Mouse (Mus musculus): ENCODE measurements at regions not wholly inside any gene's neighbourhood (a gene's known extent, or its start where the extent isn't known, plus 50 kb on each side); places are given as distances from the start of the nearest gene placed in this dataset.

- no peak for DNase-seq (ENCODE audit: low read depth, low spot score)
Measured at GRCm38 (mm10) chr9:100097028-100097427, 221.1 kb upstream of the Sox14 start.

DNA sequence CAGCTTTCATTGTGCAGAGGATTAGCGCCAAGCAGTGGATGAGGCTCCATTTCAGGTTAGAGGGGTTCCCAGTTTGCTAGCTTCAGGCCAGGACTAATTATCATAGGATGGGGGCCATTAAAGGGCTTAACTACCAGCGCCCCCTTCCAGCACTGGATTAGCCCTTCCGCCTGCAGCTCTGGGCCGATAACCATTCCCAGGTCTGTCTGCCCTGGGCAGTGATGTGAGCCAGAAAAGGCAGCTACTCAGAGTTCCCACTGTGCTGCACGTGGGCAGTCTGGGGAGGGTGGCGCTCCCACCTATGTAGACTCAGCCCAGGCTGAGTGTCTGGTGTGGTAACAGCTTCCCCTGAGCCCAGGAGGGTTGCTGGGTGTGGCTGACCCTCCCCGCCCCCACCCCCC is 219.6 kb upstream of the Sox14 start:
- no peak for DNase-seq (ENCODE audit: low read depth, low spot score)

- DNase-seq (ENCODE audit: low read depth, low spot score), result no peak
Measured at GRCm38 (mm10) chr9:100094956-100095558, 219.1 kb upstream of the Sox14 start.

DNA sequence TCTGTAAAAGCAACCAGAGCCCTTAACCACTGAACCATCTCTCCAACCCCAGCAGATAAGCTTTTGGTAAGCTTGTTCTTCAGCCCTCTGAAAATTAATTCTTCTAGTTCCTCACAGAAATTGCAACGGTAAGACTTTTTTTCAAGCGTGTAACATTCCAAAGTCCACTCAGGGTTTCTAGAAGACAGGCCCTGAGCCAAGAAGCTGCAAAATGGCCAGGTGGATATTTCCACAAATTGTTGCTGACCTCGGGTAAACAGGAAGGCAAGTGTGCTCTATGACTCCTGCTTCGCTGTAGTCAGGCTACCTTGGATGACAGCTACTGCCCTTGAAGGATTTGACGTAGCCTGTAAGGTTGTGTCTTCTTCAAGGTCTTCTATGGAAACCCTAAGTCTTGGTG is 195.2 kb upstream of the Sox14 start:
- DNase-seq (ENCODE audit: low read depth, low spot score), result no peak

- no peak for DNase-seq (ENCODE audit: low read depth, low spot score)
Measured at GRCm38 (mm10) chr9:100058541-100058940, 182.6 kb upstream of the Sox14 start.

- DNase-seq (ENCODE audit: low read depth, low spot score), result no peak
Measured at GRCm38 (mm10) chr9:100046213-100046807, 170.3 kb upstream of the Sox14 start.

DNA sequence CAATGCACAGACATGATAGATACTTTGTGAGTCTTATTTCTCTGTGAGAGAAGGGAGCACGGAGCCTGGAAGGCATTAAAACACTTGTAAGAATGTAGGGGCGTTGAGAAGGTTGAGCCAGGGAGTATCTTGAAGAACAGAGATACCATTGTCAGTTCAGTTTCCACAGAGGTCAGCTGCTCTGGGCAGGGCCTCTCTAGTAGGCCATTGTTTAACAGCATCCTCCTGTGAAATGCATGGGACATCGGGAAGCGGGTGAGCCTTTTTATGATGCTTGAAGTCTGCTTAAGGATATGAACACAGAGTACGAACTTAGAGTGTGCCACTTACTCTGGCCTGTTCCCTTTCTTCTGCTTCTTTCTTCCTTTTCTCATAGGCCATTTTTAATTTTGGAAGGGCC is 169.7 kb upstream of the Sox14 start:
- DNase-seq (ENCODE audit: low read depth, low spot score), result no peak

- DNase-seq (ENCODE audit: low read depth, low spot score), result peak; percentile 6
Measured at GRCm38 (mm10) chr9:100041776-100042175, 165.8 kb upstream of the Sox14 start.

DNA sequence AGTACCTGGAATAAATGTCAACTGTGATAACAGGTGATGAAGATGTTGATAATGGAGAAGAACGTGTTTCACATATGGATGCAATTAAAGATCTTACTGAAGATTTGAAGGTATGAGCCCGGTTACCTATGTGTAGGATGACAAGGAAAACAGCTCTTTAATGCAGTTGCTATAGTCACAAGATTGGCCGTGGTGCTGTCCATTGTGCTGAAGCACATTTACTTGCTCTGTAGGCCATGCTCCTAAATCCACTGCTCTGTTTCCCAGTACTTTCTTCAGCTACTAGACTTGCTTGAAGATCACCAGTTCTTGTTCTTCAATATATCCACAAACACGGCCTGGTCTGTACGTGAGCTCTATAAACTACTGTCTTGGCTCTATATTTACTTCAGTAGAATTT is 147.7 kb upstream of the Sox14 start:
- DNase-seq (ENCODE audit: low read depth, low spot score), result no peak

DNA sequence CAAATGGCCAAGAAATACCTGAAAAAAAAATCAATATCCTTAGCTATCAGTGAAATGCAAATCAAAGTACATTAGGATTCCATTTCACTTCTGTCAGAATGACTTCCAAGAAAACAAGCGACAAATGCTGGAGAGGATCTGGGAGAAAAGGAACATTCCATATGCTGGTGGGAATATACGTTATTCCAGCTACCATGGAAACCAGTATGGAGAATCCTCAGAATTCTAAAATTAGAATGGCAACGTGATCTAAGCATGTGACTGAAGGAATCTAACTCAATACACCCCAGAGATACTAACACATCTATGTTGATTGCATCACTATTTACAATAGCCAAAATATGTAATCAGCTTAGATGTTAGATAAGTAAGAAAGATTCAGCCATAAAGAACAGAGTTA is 146.1 kb upstream of the Sox14 start:
- peak; percentile 32 for DNase-seq (ENCODE audit: low read depth, low spot score)

DNA sequence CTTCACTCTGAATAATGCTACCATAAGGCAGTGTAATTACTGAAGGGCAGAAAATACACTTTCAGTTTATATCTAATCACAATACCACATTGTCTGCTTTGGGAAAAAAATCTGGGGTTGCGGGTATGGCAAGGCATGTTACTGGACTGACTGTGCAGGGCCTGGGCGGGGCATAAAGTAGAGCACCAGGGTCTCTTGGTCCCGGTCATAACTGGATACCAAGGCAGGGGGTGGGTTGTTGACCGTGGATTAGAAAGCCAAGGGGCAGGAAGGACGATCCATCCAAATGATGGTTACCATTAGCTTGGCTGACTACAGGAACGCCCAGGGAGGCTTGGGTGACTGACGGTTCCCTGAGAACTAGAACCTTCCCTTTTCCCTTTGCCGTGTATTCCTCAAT is 119.2 kb upstream of the Sox14 start:
- DNase-seq (ENCODE audit: low read depth, low spot score), result no peak

DNA sequence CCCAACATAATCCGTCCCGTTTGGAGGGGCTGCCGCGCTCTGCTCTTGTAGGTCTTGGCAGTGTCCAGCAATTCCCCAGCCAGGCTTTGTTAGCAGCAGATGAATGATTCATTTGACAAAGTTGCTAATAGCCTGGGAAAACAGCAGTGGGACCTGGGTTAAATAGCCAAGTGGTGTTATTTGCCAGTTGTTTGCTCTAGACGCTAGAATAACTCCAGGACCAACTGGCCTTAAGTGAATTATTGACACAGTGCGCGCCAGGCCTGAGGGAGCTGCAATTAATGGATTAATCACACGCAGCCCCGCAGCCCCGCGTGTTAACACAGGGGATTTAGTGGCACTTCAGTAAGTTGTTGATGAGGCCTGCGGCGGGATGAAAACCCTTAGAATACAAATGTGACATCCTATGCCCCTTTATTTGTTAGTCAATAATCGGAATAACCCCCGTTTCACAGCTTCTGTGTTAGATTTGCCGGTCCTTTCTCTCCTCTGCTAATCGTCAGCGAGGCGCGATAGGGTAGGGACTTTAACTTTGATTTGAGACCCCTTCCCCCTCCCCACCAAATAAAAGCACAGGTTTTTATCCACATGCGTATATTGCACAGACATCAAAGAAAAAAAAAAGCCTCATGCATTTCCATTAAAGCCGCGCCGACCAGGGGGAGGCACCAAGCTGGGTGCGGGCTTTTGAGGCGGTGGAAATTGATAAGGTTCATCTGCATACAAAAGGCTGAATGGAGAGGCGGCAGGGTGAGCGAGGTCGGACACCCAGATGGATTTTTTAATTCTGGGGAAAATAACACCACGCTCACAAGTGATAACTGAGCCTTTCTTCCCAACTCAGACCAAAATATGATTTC is 118.5 kb upstream of the Sox14 start:
- peak; percentile 36 for DNase-seq (ENCODE audit: low read depth, low spot score)

GRCm38 (mm10) chr9:99987376-99987775 is 111.4 kb upstream of the Sox14 start:
- DNase-seq (ENCODE audit: low read depth, low spot score), result no peak

DNA sequence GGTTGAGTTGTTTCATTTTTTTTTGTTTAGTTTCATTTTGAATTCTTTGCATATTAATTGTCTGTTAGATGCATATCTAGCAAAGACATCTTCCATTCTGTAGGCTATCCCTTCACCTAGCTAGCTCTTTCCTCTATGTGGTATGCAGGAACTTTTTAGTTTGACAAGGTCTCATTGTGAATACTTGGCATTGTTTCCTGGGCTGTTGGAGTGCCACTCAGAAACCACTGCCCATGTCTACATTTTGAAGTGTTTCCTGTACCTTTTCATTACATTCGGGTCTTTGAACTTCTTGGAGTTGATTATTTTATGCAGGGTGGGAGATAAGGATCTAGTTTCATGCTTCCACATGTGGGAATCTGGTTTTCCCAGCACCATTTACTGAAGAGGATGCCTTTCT is 104.8 kb upstream of the Sox14 start:
- no peak for DNase-seq (ENCODE audit: low read depth, low spot score)

GRCm38 (mm10) chr9:99961561-99961960 is 85.6 kb upstream of the Sox14 start:
- DNase-seq (ENCODE audit: low read depth, low spot score), result no peak

DNA sequence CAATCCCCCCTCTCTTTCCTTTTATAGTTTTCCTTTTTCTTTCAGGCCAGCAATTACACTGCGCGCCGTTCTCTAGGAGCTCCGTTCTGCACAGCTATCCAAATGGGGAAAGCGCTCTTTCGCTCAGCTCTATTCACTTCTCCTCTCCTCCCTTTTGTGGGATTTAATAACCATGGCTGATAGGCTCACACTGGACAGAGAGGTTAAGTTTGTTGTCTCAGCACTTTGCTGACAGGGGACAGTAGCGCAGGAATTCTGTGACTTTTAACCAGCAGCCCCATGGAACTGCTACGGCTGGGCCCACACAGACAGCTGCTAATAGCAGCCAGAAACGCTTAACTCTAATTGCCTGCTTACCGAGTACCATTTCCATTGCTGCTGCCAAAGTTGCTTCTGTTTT is 78.8 kb upstream of the Sox14 start:
- DNase-seq (ENCODE audit: low read depth, low spot score), result no peak

GRCm38 (mm10) chr9:99954038-99954618 is 78.2 kb upstream of the Sox14 start:
- no peak for DNase-seq (ENCODE audit: low read depth, low spot score)

All from brain, adult 2 months (tissue).